Mouse (Mus musculus) 416B (cell line): ENCODE results near the gene 2310039H08Rik.
A peak's percentile ranks its signal among the peaks of the same experiment; 100 is the strongest.
"Not testable (repeated sequence)": the region's sequence is repeated elsewhere in the genome, so short reads cannot be mapped to it uniquely, and the experiment has no call there.

Experiments
- DNase-seq: peaks from one replicate; pipeline ENCODE4 v3.0.0; 2011; ENCODE audit warnings: low read depth

The 2310039H08Rik gene

GRCm38 (mm10) chr17:46758753-46759152, 13.7 kb upstream of the 2310039H08Rik start:
- no peak for DNase-seq

GRCm38 (mm10) chr17:46763544-46763943, 8.9 kb upstream of the 2310039H08Rik start, which contains the start of gene Ptcra:
Gene Ptcra (minus strand): TSS chr17:46763712.
- no peak for DNase-seq

- DNase-seq, result not testable (repeated sequence)
Measured at GRCm38 (mm10) chr17:46764916-46765315, 7.5 kb upstream of the 2310039H08Rik start.

- DNase-seq, result no peak
Measured at GRCm38 (mm10) chr17:46767868-46768267, 4.6 kb upstream of the 2310039H08Rik start.

GRCm38 (mm10) chr17:46770546-46770945, 1.9 kb upstream of the 2310039H08Rik start:
- DNase-seq, result no peak

GRCm38 (mm10) chr17:46771025-46771424, 1.4 kb upstream of the 2310039H08Rik start:
- peak; percentile 69 for DNase-seq

- DNase-seq, result no peak
Measured at GRCm38 (mm10) chr17:46771616-46772015, 819 bp upstream of the 2310039H08Rik start.

- no peak for DNase-seq
Measured at GRCm38 (mm10) chr17:46772038-46772403, 414 bp upstream of the 2310039H08Rik start.

GRCm38 (mm10) chr17:46773278-46774130, 1.1 kb downstream of the 2310039H08Rik start:
- DNase-seq, result peak; percentile 77

GRCm38 (mm10) chr17:46774131-46774472, 1.7 kb downstream of the 2310039H08Rik start:
- DNase-seq, result no peak

- no peak for DNase-seq
Measured at GRCm38 (mm10) chr17:46775070-46775469, 2.6 kb downstream of the 2310039H08Rik start.

- no peak for DNase-seq
Measured at GRCm38 (mm10) chr17:46776087-46776486, 3.7 kb downstream of the 2310039H08Rik start.

GRCm38 (mm10) chr17:46781876-46782275, 9.4 kb downstream of the 2310039H08Rik start:
- no peak for DNase-seq

GRCm38 (mm10) chr17:46782341-46783221, 10.1 kb downstream of the 2310039H08Rik start, which contains the start of gene Rpl7l1:
Gene Rpl7l1 (minus strand): TSS chr17:46782672.
- DNase-seq, result peak; percentile 96

- no peak for DNase-seq
Measured at GRCm38 (mm10) chr17:46783222-46783565, 10.8 kb downstream of the 2310039H08Rik start.

GRCm38 (mm10) chr17:46786952-46787351, 14.5 kb downstream of the 2310039H08Rik start:
- no peak for DNase-seq

GRCm38 (mm10) chr17:46787974-46788373, 15.5 kb downstream of the 2310039H08Rik start:
- DNase-seq, result not testable (repeated sequence)

- DNase-seq, result peak; percentile 47
Measured at GRCm38 (mm10) chr17:46792963-46793362, 20.5 kb downstream of the 2310039H08Rik start.

GRCm38 (mm10) chr17:46796743-46797142, 24.3 kb downstream of the 2310039H08Rik start:
- DNase-seq, result no peak

- no peak for DNase-seq
Measured at GRCm38 (mm10) chr17:46797386-46797785, 25.0 kb downstream of the 2310039H08Rik start.

- peak; percentile 23 for DNase-seq
Measured at GRCm38 (mm10) chr17:46799680-46800079, 27.2 kb downstream of the 2310039H08Rik start.

- DNase-seq, result no peak
Measured at GRCm38 (mm10) chr17:46801761-46802160, 29.3 kb downstream of the 2310039H08Rik start.

GRCm38 (mm10) chr17:46808376-46808775, 35.9 kb downstream of the 2310039H08Rik start:
- no peak for DNase-seq
